Mouse (Mus musculus) forebrain, embryonic 10.5 days (tissue): ENCODE results near the gene Trmt1l. TPM values are rescaled to one million over a fixed set of nuclear protein-coding genes. Genes with fewer than 3 reads are reported as not detected.
"Not testable (repeated sequence)": the region's sequence is repeated elsewhere in the genome, so short reads cannot be mapped to it uniquely, and the experiment has no call there.

Experiments
- DNase-seq: peaks from one replicate; pipeline ENCODE4 v3.0.0-alpha.2; 2017; ENCODE audit warnings: low spot score; ENCODE audit errors: extremely low spot score
- H3K27ac ChIP-seq: fragments of 300-500 bp; sonication (generic); 2 replicates; pipeline ENCODE4 v1.5.1; 2016; ENCODE audit warnings: mild to moderate bottlenecking
- H3K27me3 ChIP-seq: fragments of 300-500 bp; sonication (generic); 2 replicates; pipeline ENCODE4 v1.6.1; 2016; ENCODE audit warnings: mild to moderate bottlenecking; ENCODE audit not compliant: poor library complexity, severe bottlenecking
- H3K36me3 ChIP-seq: fragments of 300-500 bp; sonication (generic); replicated peaks from 2 replicates; pipeline ENCODE4 v1.6.1; 2016; ENCODE audit warnings: mild to moderate bottlenecking, moderate library complexity
- H3K4me1 ChIP-seq: fragments of 300-500 bp; sonication (generic); 2 replicates; pipeline ENCODE4 v1.6.1; 2016
- H3K4me3 ChIP-seq: fragments of 300-500 bp; sonication (generic); 2 replicates; pipeline ENCODE4 v1.5.1; 2016; ENCODE audit warnings: mild to moderate bottlenecking, moderate library complexity
- H3K9me3 ChIP-seq: fragments of 300-500 bp; sonication (generic); 2 replicates; pipeline ENCODE4 v1.6.1; 2016; ENCODE audit warnings: mild to moderate bottlenecking, moderate library complexity
- WGBS: fragments of 180-500 bp; shearing (Covaris S2); methylation state at CpG from one replicate; pipeline ENCODE4 v1.1.7; 2016; 5-methylcytosine and 5-hydroxymethylcytosine counted together
- polyA plus RNA-seq: library from polyadenylated mRNA; unstranded; fragments of >200 nt; fragmentation: Nextera tagmentation; extraction: Ambion mirVana; gene quantifications from 2 replicates; pipeline ENCODE4 v1.2.1, GENCODE M21; 2016

Gene Trmt1l
- polyA plus RNA-seq, 1 experiment from 2014 or later = 46.7 TPM

- peaks cover 56% of the 10 kb centered on the region for H3K36me3 ChIP-seq
Measured at GRCm38 (mm10) chr1:151464914-151465313, 36.6 kb downstream of the Trmt1l start.

DNA sequence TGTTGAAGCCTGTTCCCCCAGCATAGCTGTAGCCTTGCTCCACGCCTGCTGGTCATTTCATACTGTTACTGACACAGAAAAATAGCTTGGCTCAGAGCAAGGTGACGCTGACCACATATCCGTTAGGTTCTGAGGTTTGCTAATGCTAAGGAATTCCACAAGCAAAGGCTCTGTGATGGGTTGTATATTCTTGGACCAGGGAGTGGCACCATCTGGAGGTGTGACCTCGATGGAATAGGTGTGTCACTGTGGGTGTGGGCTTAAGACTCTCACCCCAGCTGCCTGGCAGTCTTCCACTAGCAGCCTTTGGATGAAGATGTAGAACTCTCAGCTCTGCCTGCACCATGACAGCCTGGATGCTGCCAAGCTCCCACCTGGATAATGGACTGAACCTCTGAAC is 38.2 kb downstream of the Trmt1l start:
- H3K36me3 ChIP-seq = peaks cover 59% of the 10 kb centered on the region
- H3K27ac ChIP-seq = no peak overlapping the region
- H3K4me3 ChIP-seq = no peak overlapping the region
- no peak for DNase-seq
- no peaks in the 10 kb centered on the region for H3K4me1 ChIP-seq
- H3K9me3 ChIP-seq = no peaks in the 10 kb centered on the region
- no peaks in the 10 kb centered on the region for H3K27me3 ChIP-seq
- 86% methylated on average over 4 of the region's 4 CpGs for WGBS

More at GRCm38 (mm10) chr1:151464914-151465313, 36.6 kb downstream of the Trmt1l start:
- H3K4me1 ChIP-seq = no peaks in the 10 kb centered on the region
- H3K4me3 ChIP-seq = no peak overlapping the region
- no peak for DNase-seq
- no peaks in the 10 kb centered on the region for H3K9me3 ChIP-seq
- 55% methylated on average over 4 of the region's 4 CpGs for WGBS
- no peak overlapping the region for H3K27ac ChIP-seq
- no peaks in the 10 kb centered on the region for H3K27me3 ChIP-seq

DNA sequence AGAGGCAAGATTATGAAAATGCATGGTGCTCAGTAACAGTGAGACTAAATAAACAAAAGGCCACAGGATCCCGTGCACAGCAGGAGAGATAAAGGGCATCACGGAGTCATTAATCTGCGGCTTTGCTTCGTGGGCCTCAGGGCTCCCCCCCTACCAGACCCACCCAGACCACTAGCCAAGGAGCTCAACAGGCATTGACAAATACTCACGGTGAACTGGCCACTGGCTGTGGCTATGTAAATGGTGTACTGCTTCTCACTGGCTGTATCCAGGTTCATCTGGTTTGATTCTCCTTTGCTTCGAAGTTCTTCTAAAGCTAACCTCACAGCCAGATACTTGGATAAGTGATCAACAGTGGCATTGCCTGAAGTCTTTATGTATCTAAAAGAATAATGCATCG is 43.1 kb downstream of the Trmt1l start:
- no peak for DNase-seq
- Histone ChIP-seq H3K36me3 (peaks cover 95% of the 10 kb centered on the region), H3K27ac (no peak overlapping the region), H3K4me3 (no peak overlapping the region), H3K9me3 (no peaks in the 10 kb centered on the region), H3K4me1 (no peaks in the 10 kb centered on the region), H3K27me3 (no peaks in the 10 kb centered on the region)
- WGBS = 75% methylated on average over 7 of the region's 7 CpGs

DNA sequence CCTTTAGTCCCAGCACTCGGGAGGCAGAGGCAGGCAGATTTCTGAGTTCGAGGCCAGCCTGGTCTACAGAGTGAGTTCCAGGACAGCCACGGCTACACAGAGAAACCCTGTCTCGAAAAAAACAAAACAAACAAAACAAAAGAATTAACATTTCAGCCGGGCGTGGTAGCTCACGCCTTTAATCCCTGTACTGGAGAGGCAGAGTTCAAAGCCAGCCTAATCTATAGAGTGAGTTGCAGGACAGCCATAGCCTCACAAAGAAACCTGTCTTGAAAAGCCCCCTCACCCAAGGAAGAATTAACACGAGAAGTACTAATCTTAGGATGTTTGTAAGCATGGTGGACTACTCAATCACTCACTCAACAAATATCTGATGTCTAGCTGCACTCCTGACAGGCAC is 44.0 kb downstream of the Trmt1l start:
- not testable (repeated sequence) for DNase-seq, H3K27me3 ChIP-seq, H3K4me1 ChIP-seq, H3K4me3 ChIP-seq, H3K9me3 ChIP-seq, H3K27ac ChIP-seq
- 89% methylated on average over 8 of the region's 8 CpGs for WGBS
- H3K36me3 ChIP-seq = peaks cover 97% of the 10 kb centered on the region

DNA sequence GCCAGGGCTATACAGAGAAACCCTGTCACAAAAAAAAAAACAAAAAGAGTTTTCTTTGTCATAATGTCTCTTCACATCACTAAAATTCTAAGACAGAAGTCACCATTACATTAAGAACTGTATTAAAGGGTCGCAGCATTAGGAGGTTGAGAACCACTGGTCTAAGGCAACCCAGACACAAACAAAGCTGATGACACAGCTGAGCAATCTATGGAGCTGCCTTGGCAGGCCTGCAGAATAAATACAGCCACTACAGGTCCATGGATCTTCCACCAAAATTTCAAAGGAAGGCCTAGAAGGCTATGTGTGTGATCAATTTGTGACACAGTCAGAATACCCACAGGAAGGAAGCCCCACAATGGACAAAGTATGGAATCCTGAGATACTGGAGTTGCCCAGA is 54.2 kb downstream of the Trmt1l start:
- Histone ChIP-seq H3K27me3 (no peaks in the 10 kb centered on the region), H3K9me3 (no peaks in the 10 kb centered on the region), H3K4me1 (no peaks in the 10 kb centered on the region), H3K4me3 (no peak overlapping the region), H3K36me3 (peaks cover 61% of the 10 kb centered on the region), H3K27ac (no peak overlapping the region)
- WGBS = 92% methylated on average over 1 of the region's 1 CpGs
- no peak for DNase-seq

DNA sequence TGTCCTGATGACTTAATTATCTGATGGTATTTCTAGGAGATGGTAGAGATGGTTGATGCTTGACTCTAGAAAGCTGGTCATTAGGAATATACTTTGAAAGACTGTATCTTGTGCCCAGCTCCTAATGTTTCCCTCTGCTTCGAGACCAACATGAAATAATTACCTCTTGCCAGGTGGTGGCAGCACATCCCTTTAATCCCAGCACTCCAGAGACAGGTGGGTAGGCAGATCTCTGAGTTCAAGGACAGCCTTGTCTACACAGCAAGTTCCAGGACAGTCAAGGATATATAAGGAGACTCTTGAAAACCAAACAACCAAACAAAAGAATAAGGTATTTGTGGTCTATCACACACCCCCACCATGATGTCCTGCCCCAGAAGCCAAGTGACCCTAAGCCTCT is 55.2 kb downstream of the Trmt1l start:
- H3K27me3 ChIP-seq = no peaks in the 10 kb centered on the region
- H3K36me3 ChIP-seq = peaks cover 50% of the 10 kb centered on the region
- 61% methylated on average over 1 of the region's 1 CpGs for WGBS
- H3K4me3 ChIP-seq = no peak overlapping the region
- DNase-seq = no peak
- no peaks in the 10 kb centered on the region for H3K4me1 ChIP-seq
- no peaks in the 10 kb centered on the region for H3K9me3 ChIP-seq
- no peak overlapping the region for H3K27ac ChIP-seq

- no peaks in the 10 kb centered on the region for H3K4me1 ChIP-seq
- H3K9me3 ChIP-seq = no peaks in the 10 kb centered on the region
- no peak overlapping the region for H3K4me3 ChIP-seq
- no peak overlapping the region for H3K27ac ChIP-seq
- WGBS = 87% methylated on average over 5 of the region's 5 CpGs
- no peak for DNase-seq
- H3K27me3 ChIP-seq = no peaks in the 10 kb centered on the region
- peaks cover 44% of the 10 kb centered on the region for H3K36me3 ChIP-seq
Measured at GRCm38 (mm10) chr1:151484754-151485153, 56.4 kb downstream of the Trmt1l start.

DNA sequence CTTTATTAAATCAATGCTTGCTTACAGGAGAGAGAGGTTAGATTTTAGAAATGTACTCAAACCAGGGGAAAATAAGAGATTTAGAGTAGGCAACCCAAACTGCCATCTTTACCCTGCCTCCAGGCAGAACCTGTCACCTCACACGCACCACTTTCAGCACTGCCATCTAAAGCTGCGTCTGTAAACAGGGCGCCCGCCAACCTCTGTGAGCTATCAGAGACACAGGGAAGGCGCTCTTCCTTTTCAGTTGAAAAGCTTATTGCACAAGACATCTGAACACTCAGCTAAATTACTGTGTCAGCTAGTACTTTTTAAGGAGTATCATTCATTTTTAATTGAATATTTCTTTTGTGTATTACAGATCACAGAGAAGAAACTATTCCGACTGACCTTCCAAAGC is 61.5 kb downstream of the Trmt1l start:
- Histone ChIP-seq H3K9me3 (no peaks in the 10 kb centered on the region), H3K27me3 (no peaks in the 10 kb centered on the region), H3K4me1 (peaks cover 9% of the 10 kb centered on the region), H3K27ac (no peak overlapping the region), H3K4me3 (no peak overlapping the region), H3K36me3 (peaks cover 9% of the 10 kb centered on the region)
- 94% methylated on average over 6 of the region's 6 CpGs for WGBS
- no peak for DNase-seq

DNA sequence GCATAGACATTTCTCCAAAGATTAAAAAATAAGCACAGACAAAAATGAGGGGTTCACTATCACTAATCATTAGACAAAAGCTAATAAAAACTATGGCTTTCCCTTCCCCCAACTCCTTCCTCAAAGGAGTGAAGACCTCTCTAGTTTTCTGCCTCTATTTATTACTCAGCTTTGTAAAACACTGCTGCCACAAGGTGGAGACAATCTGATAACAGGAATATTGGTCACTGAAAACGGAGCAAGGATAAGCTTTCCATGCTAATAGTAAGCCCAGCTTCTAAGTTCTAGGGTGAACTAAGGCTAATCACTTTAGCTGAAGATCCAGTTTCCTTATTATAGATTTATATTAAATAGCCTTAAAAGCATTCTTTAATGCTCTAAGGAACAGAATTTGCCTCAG is 64.1 kb downstream of the Trmt1l start:
- WGBS = 62% methylated on average over 1 of the region's 1 CpGs
- no peak for DNase-seq
- peaks cover 9% of the 10 kb centered on the region for H3K4me1 ChIP-seq

GRCm38 (mm10) chr1:151493826-151494225 is 65.5 kb downstream of the Trmt1l start:
- Histone ChIP-seq H3K9me3 (no peaks in the 10 kb centered on the region), H3K4me1 (peaks cover 20% of the 10 kb centered on the region), H3K27me3 (no peaks in the 10 kb centered on the region), H3K36me3 (peaks cover 9% of the 10 kb centered on the region), H3K4me3 (no peak overlapping the region), H3K27ac (no peak overlapping the region)
- no peak for DNase-seq

More for the DNA sequence above, 64.1 kb downstream of the Trmt1l start:
- Histone ChIP-seq H3K27ac (no peak overlapping the region), H3K27me3 (no peaks in the 10 kb centered on the region), H3K9me3 (no peaks in the 10 kb centered on the region), H3K36me3 (peaks cover 9% of the 10 kb centered on the region), H3K4me3 (no peak overlapping the region)

DNA sequence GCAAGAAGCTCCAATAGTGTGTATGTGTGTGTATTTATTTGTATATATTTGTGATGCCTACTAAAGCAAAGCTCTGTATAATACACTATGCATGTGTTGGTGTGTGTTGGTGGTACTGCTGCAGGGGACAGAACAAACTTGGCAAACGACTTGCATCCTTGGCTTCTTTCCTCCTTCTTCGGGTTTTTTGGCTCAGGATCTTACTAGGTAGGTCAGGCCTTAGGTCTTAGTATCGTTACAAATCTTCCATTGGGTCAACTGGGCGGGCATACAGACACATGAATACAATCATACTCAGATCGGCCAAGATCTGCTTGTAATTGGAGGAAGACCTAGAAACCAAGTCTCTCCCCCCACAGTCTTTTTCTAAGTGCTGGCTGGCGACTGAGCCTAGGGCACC is 66.4 kb downstream of the Trmt1l start:
- no peak overlapping the region for H3K27ac ChIP-seq
- H3K27me3 ChIP-seq = no peaks in the 10 kb centered on the region
- DNase-seq = no peak
- H3K4me3 ChIP-seq = no peak overlapping the region
- no peaks in the 10 kb centered on the region for H3K9me3 ChIP-seq
- peaks cover 9% of the 10 kb centered on the region for H3K36me3 ChIP-seq
- 89% methylated on average over 6 of the region's 6 CpGs for WGBS
- peaks cover 25% of the 10 kb centered on the region for H3K4me1 ChIP-seq

- Histone ChIP-seq H3K4me3 (no peak overlapping the region), H3K27ac (no peak overlapping the region), H3K9me3 (no peaks in the 10 kb centered on the region), H3K36me3 (peaks cover 9% of the 10 kb centered on the region), H3K27me3 (no peaks in the 10 kb centered on the region), H3K4me1 (peaks cover 25% of the 10 kb centered on the region)
- whole genome bisulfite sequencing = 89% methylated on average over 2 of the region's 2 CpGs
- no peak for DNase-seq
Measured at GRCm38 (mm10) chr1:151495635-151496285, 67.4 kb downstream of the Trmt1l start.

DNA sequence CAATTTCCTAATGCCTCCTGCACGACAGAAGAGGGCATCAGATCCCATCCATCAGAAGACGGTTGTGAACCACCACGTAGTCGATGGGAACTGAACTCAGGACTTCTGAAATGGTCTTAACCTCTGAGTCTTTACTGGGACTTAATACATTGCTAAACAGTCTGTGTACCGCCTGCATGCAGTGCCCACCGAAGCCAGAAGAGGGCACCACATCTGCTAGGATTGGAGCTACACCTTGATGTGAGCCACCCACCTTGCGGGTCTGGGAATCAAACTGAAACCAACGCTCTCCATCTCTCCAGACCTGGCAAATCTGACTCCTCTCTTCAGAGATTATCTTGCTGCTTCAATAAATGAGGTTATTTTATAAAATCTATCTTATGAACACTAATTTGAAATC is 68.7 kb downstream of the Trmt1l start:
- peaks cover 3% of the 10 kb centered on the region; the same call in 1 of the 2 replicates for H3K27me3 ChIP-seq
- DNase-seq = peak; percentile 22
- no peaks in the 10 kb centered on the region for H3K9me3 ChIP-seq
- no peak overlapping the region for H3K27ac ChIP-seq
- H3K4me3 ChIP-seq = no peak overlapping the region
- 89% methylated on average over 8 of the region's 8 CpGs for WGBS
- H3K36me3 ChIP-seq = peaks cover 9% of the 10 kb centered on the region
- H3K4me1 ChIP-seq = peaks cover 31% of the 10 kb centered on the region

DNA sequence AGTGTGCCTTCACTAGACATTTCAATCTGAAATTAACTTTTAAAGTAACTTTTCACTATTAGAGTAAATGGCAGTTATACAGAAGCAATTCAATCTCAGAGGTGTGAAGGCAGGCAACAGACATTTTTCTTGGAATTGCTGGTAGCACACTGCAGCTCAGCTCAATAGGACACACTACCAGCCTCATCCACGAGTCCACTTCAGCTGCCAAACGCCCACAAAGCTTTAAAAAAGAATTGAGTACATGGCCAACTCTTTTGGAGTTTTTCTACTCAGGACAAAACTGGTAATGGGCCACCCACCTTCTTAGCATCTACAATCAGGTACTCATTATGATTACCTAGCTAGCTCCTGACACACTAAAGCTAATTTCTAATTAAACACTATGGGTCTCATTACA is 69.6 kb downstream of the Trmt1l start:
- peaks cover 31% of the 10 kb centered on the region for H3K4me1 ChIP-seq
- no peak for DNase-seq
- no peak overlapping the region for H3K27ac ChIP-seq
- H3K9me3 ChIP-seq = no peaks in the 10 kb centered on the region
- WGBS = 89% methylated on average over 2 of the region's 2 CpGs
- H3K36me3 ChIP-seq = peaks cover 9% of the 10 kb centered on the region
- H3K4me3 ChIP-seq = no peak overlapping the region; the same call in 1 of the 2 replicates
- H3K27me3 ChIP-seq = peaks cover 6% of the 10 kb centered on the region; the same call in 1 of the 2 replicates
